Mouse (Mus musculus): ENCODE results near the gene Ift57.

GRCm38 (mm10) chr16:49799597-49800561 lies 100.8 kb downstream of the Ift57 start, which contains the start of gene Cd47:
- TF ChIP-seq CTCF (IDR thresholded peaks at IDR 0.05): no peak
- TF ChIP-seq EP300 (IDR thresholded peaks at IDR 0.05): peak; percentile 55

Data from lung, postnatal 0 days (tissue).